Mouse (Mus musculus) embryonic facial prominence, embryonic 11.5 days (tissue): ENCODE results near the gene Gm13057. TPM values are rescaled to one million over a fixed set of nuclear protein-coding genes. Genes with fewer than 3 reads are reported as not detected.
"Not testable (repeated sequence)": the region's sequence is repeated elsewhere in the genome, so short reads cannot be mapped to it uniquely, and the experiment has no call there.

ENCODE experiments used
- ATAC-seq: fragments of 200-750 bp; cut with Nextera tagmentation; replicated peaks from 2 replicates; pipeline ENCODE4 v1.8.0; 2017; ENCODE audit warnings: low read depth; ENCODE audit not compliant: insufficient number of reproducible peaks, low FRiP score, low TSS enrichment
- DNase-seq: peaks from one replicate; pipeline ENCODE4 v3.0.0-alpha.2; 2015; ENCODE audit warnings: low spot score
- H3K27ac ChIP-seq: fragments of 300-500 bp; sonication (generic); replicated peaks from 2 replicates; pipeline ENCODE4 v1.5.1; 2014; ENCODE audit warnings: mild to moderate bottlenecking, low read depth, low read length, control low read depth
- H3K27me3 ChIP-seq: fragments of 300-500 bp; sonication (generic); 2 replicates; pipeline ENCODE4 v1.6.1; 2014; ENCODE audit warnings: mild to moderate bottlenecking, low read length, moderate library complexity, mixed read lengths; ENCODE audit not compliant: control insufficient read depth, insufficient read depth
- H3K36me3 ChIP-seq: fragments of 300-500 bp; sonication (generic); replicated peaks from 2 replicates; pipeline ENCODE4 v1.6.1; 2014; ENCODE audit warnings: low read depth, mild to moderate bottlenecking, low read length, moderate library complexity, mixed read lengths; ENCODE audit not compliant: control insufficient read depth, insufficient read depth
- H3K4me1 ChIP-seq: fragments of 300-500 bp; sonication (generic); 2 replicates; pipeline ENCODE4 v1.6.1; 2014; ENCODE audit warnings: low read length, mixed read lengths; ENCODE audit not compliant: control insufficient read depth, insufficient read depth
- H3K4me2 ChIP-seq: fragments of 300-500 bp; sonication (generic); 2 replicates; pipeline ENCODE4 v1.6.1; 2014; ENCODE audit warnings: low read depth, mild to moderate bottlenecking, control low read depth, low read length, moderate library complexity
- H3K4me3 ChIP-seq: fragments of 300-500 bp; sonication (generic); 2 replicates; pipeline ENCODE4 v1.5.1; 2014; ENCODE audit warnings: low read depth, low read length, control low read depth
- H3K9ac ChIP-seq: fragments of 300-500 bp; sonication (generic); replicated peaks from 2 replicates; pipeline ENCODE4 v1.6.1; 2014; ENCODE audit warnings: mild to moderate bottlenecking, control low read depth, low read length
- H3K9me3 ChIP-seq: fragments of 300-500 bp; sonication (generic); replicated peaks from 2 replicates; pipeline ENCODE4 v1.6.1; 2016; ENCODE audit warnings: mild to moderate bottlenecking, low read length, inconsistent platforms, mixed read lengths; ENCODE audit not compliant: control insufficient read depth
- WGBS: fragments of 180-500 bp; shearing (Covaris S2); extraction: QIAGEN DNeasy Blood & Tissue Kit; methylation state at CpG from one replicate; pipeline ENCODE4 v1.1.7; 2014; 5-methylcytosine and 5-hydroxymethylcytosine counted together
- polyA plus RNA-seq: library from polyadenylated mRNA; unstranded; fragments of >200 nt; fragmentation: Nextera tagmentation; extraction: Ambion mirVana; gene quantifications from 2 replicates; pipeline ENCODE4 v1.2.1, GENCODE M21; 2014

The Gm13057 gene
- polyA plus RNA-seq, result not detected in 2 replicates

DNA sequence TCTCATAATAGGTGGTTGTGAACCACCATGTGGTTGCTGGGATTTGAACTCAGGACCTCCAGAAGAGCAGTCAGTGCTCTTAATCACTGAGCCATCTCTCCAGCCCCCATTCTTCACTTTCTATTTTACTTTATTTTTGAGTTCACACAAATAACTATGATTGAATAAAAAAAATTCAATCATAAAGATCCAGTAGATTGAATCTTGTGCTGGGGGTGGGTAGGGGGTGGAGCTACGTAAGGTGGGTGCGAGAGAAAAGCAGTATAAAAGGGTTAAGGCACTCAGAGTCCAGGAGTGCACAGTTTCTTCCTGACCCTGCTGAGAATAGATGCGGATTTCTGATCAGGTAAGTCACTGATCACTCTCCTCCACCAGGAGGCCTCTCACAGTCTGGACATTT, at the start of gene Gm13057, which contains the start of gene BC080695:
Gene Gm13057 (plus strand): TSS at position 310 of the 400 bp plus-strand sequence.
Gene BC080695 (plus strand): TSS at position 301 of the 400 bp plus-strand sequence.
- not testable (repeated sequence) for H3K9ac ChIP-seq, ATAC-seq, H3K4me1 ChIP-seq, H3K27ac ChIP-seq, H3K36me3 ChIP-seq, H3K4me3 ChIP-seq, H3K27me3 ChIP-seq, H3K9me3 ChIP-seq, DNase-seq, H3K4me2 ChIP-seq
- WGBS, result no CpG with 5 or more reads among the region's 3 CpGs

DNA sequence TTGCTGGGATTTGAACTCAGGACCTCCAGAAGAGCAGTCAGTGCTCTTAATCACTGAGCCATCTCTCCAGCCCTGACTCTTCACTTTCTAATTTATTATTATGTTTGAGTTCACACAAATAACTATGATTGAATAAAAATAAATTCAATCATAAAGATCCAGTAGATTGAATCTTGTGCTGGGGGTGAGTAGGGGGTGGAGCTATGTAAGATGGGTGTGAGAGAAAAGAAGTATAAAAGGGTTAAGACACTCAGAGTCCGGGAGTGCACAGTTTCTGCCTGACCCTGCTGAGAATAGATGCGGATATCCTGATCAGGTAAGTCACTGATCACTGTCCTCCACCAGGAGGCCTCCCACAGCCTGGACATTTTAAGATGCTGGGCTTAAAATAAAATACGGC, 40.5 kb upstream of the Gm13057 start, which contains the start of gene Gm13043:
Gene Gm13043 (plus strand): TSS at position 301 of the 400 bp plus-strand sequence.
- no peaks in the 10 kb centered on the region for H3K27me3 ChIP-seq
- no peaks in the 10 kb centered on the region for H3K36me3 ChIP-seq
- no peaks in the 10 kb centered on the region for H3K9me3 ChIP-seq
- WGBS, result 88% methylated on average over 3 of the region's 3 CpGs
- DNase-seq (no peak), ATAC-seq (no peak)
- H3K4me2 ChIP-seq, result no peak within 1 kb of the TSS
- no peak within 1 kb of the TSS for H3K4me3 ChIP-seq
- no peaks in the 10 kb centered on the region for H3K4me1 ChIP-seq
- H3K9ac ChIP-seq, result no peak within 1 kb of the TSS
- no peak within 1 kb of the TSS for H3K27ac ChIP-seq

DNA sequence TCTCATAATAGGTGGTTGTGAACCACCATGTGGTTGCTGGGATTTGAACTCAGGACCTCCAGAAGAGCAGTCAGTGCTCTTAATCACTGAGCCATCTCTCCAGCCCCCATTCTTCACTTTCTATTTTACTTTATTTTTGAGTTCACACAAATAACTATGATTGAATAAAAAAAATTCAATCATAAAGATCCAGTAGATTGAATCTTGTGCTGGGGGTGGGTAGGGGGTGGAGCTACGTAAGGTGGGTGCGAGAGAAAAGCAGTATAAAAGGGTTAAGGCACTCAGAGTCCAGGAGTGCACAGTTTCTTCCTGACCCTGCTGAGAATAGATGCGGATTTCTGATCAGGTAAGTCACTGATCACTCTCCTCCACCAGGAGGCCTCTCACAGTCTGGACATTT, 15.9 kb upstream of the Gm13057 start, which contains the start of gene Gm13040:
Gene Gm13040 (plus strand): TSS at position 301 of the 400 bp plus-strand sequence.
- H3K9ac ChIP-seq, H3K4me2 ChIP-seq, H3K4me3 ChIP-seq, H3K4me1 ChIP-seq, H3K9me3 ChIP-seq, ATAC-seq, H3K27ac ChIP-seq, DNase-seq, H3K36me3 ChIP-seq, H3K27me3 ChIP-seq: not testable (repeated sequence)
- WGBS, result no CpG with 5 or more reads among the region's 3 CpGs

Other genes starting within 250 kb of the Gm13057 start
- gene Lrrc38, start 202.0 kb upstream of the Gm13057 start, polyA plus RNA-seq, result 0.11 and 0.14 TPM in 2 replicates
- not detected in 2 replicates for gene Pramel1, start 157.3 kb upstream of the Gm13057 start, polyA plus RNA-seq
- gene Pramef8, start 139.3 kb upstream of the Gm13057 start, polyA plus RNA-seq, result 18.7 and 19.0 TPM in 2 replicates
- gene Oog4, start 101.4 kb upstream of the Gm13057 start, polyA plus RNA-seq, result not detected in 2 replicates
- not detected in 2 replicates for gene Gm13043, start 40.4 kb upstream of the Gm13057 start, polyA plus RNA-seq
- gene Gm13040, start 15.8 kb upstream of the Gm13057 start, polyA plus RNA-seq, result not detected in 2 replicates
- gene BC080695, start within 50 bp of the Gm13057 start, polyA plus RNA-seq, result not detected in 2 replicates
- not detected in 2 replicates for gene Gm13083, start 63.3 kb downstream of the Gm13057 start, polyA plus RNA-seq
- not detected in 2 replicates for gene Gm13088, start 105.5 kb downstream of the Gm13057 start, polyA plus RNA-seq
- gene Gm13089, start 151.0 kb downstream of the Gm13057 start, polyA plus RNA-seq, result not detected in 2 replicates
- gene Gm13078, start 167.7 kb downstream of the Gm13057 start, polyA plus RNA-seq, result not detected in 2 replicates
- gene Gm13023, start 237.6 kb downstream of the Gm13057 start, polyA plus RNA-seq, result not detected in 2 replicates